Mouse (Mus musculus) layer of hippocampus, postnatal 36 days (tissue): ENCODE measurements at regions not wholly inside any gene's neighbourhood (a gene's known extent, or its start where the extent isn't known, plus 50 kb on each side); places are given as distances from the start of the nearest gene placed in this dataset.

Source experiments
- DNase-seq, 2 experiments: peaks; one replicate each; pipeline ENCODE4 v3.0.0; 2022

DNA sequence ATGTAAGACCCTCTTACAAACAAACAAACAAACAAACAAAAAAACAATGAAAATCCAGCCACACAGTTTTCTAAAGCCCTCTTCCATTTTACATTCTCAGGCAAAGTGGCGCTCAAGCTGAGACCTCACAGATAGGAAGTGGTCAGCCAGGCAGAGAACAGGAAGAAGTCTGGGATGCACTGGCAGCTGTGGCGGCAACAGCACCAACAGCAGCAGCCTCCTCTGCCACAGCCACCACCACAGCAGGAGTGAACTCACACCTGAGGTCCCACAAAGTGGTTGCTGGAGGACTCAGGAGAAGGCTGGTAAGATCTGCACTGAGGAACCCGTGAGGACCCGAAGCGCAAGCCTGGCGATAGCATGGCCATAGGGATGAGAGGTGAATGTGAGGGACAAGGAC is 156.3 kb downstream of the Grm4 start:
- DNase-seq, result no peak

DNA sequence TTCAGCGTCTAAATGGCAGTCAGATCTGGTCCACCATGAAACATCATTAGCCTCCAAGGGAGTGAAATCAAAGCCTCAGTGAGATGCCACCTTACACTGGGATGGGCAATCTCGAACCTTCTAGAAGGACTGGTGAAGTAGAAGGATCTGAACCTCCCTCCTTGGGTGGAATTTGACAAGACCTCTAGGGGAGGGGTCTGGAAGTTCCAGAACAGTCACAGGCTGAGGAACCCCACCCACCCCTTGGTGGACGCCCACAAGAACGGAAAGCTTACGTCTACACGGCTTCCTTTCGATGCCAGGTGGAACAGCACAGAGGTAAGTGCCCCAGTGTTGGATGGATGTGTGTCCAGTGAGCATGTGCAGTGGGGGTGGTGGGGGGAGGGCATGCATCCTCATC is 156.9 kb downstream of the Grm4 start:
- DNase-seq, result no peak

DNA sequence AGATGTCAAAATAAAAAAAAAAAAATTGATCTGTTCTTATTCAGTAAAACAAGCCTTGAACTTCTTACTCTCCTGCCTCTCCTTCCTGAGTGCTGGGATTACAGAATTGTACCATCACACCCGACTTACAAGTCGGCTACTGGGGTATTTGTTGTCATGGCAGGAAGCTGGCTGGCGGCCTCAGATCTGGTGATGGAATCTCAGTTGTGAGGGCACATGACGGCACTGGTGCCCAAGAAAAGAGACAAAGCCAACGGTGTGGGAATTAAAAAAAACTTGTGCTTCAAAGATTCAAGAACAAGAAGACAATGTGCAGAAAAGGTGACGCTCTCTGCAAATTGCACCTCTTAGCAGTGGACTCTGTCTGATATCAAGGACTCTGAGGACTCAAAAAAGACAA is 157.3 kb downstream of the Grm4 start:
- DNase-seq, result no peak

DNA sequence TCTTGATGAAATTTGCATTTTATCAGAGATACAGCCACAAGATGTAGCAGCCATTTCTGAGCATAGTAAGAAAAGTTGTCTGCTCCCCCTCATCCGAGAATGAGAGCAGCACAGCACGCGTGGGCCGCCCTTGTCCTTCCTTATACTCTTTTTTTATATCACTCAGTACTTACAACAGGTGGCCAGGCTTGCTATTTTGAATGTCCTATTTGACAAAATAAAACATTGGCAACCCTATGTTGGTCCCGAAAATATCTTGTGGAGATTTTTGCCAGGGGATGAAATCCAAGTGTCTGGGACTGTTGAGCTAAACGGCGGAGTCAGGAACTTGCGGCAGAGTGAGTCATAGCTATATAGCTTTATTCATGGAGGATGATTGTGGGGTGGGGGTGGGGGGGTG is 158.0 kb upstream of the Lemd2 start:
- DNase-seq, result no peak

DNA sequence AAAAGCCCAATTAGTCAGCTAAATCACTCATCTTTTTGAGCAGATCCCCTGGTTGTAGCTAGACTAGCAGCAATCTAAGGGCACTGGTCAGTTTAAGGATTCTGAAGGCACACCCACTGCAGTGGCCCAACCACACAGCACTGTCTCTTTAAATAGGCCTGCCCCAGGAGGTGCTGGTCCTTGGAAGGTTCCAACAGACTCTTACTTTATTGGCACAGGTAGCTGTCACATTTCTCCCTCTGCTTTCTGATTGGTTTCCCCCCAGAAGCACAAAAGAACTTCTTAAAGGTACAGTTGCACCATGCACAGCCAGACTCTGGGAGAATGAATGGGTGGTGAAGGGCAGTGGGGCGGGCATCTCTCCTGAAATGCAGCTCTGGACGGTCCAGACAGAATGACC is 157.1 kb upstream of the Lemd2 start:
- DNase-seq, result no peak

DNA sequence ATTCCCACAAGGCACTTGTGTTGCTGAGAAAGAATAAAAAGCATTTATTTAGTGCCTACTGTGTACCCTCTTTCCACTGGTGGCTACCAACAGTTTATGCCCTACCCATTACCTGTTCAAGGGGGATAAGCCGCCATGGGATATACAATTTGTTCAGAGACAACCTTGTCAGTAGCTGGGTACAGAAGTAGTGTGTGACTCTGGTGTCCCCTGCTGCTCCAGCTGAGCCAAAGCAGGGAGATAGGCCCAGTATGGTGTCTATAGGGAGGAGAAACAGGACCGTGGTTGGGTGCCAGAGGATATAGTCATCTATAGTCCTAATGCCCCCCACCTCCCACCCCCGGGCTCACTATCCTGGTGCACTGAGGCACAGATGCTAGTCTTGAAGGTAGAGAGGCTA is 152.6 kb upstream of the Lemd2 start:
- DNase-seq, result no peak

DNA sequence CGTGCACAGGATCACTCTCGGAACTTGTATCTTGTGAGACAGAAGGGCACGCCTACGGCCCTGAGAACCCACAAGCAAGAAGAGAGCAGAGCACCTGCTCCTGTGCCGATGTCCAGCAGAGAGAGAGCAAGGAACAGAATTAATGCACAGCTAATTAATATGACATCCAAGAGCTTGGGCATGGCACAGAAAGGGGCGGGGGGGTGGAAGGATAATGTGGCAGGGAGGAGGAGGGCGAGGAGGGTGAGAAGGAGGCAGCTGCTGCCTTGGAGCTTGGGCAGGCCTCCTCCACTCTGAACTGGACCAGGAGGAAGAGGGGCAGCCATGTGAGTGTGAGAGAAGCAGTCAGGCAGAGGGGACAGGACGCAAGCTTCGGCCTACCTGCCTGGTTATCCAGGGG is 151.4 kb upstream of the Lemd2 start:
- DNase-seq, result no peak

DNA sequence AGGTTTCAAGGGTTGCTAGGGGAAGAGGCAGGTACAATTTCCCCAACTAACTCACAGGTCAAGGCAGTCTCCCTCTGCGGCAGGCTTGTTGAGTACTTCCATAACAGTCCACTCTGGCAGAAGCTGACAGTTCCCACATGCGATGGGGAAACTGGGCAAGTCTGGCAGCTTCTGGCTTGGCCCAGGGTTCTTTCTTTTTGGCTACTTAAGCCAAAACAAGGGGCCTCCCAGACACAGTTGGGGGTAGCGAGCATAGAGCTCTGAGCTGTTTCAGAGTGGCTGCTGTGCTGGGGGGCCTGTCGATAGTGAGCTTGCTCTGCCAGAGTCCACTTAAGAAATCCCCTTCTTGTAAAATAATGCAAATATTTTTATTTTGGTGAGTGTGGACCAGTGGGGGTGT is 150.8 kb upstream of the Lemd2 start:
- no peak for DNase-seq

DNA sequence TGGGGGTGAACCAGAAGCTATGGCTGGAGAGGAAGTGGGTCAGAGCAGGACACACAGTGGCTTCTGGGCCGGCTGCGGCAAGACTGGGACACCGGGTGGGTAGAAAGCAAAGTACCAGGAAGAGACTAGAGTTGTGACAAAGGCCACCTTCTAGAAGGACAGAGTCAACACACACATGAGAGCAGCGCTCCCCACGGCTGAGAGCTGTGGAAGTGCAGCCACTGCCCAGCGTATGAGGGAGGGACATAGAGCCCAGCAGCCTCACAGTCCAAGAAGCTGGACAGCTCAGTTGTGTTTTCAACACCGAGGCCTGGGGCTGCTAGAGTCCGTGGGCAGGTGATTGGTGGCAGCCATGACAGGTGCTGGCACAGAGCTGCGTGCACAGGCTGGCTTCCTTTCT is 145.6 kb upstream of the Lemd2 start:
- DNase-seq, result no peak

DNA sequence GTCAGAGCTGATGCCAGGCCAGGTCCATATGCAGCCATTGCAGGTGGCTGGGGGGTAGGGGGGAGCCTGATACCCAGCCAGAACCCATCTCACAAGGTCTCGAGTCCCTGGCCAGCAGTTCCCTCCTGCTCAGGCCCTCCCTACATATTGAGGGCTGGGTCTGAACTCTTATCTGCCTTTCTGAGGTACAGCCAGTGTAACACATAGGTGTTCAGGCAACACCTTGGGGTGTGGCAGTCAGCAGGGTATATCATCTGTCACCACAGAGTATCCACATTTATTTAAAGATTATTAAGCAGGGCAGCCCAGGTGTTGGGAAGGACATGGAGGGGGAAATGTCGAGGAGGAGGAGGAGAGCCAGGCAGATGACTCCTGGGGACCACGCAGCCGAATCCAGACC is 145.2 kb upstream of the Lemd2 start:
- no peak for DNase-seq

DNA sequence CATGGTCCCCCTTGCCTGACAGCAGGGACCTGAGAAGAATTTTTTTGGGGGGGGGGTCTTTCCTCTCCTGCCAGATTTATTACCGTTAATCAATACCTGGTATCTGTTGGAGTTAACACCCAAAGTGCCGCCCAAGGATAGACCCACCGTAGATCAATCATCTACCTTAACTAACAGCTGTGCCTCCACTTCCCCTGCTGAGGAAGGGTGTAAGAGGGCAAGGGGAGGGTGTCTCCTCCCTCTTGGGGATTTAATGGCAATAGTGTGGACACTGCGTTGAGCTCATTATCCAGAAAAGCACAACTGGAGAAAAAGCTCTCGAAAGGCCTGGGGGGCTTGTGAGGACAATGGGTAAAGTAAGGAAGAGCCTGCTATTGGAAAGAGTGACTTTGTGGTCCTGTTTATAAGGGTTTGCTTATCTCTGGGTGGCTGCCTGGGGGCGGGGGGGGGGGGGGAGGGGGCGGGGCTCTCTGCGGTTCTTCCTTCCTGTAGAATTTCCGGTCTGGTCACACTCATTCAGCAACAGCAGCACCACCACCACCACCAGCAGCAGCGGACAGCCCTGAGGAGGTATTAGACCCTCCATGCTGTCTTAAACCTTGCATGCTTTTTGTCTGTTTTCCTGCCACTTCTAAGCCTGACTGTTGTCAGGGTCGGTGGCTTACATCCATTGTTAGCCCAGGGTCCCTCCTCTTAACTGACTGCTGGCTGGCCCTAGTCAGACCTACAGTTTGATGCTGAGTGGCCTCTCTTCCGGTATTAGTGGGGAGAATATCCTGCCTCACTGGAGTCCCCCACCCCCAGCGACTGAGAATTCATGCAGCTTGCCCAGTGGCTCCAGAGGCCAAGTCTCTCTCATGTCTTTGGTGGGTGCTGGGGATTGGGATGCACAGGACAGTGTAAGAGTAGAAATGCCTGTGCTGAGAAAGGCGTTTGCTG is 138.0 kb upstream of the Lemd2 start:
- DNase-seq, result no peak

DNA sequence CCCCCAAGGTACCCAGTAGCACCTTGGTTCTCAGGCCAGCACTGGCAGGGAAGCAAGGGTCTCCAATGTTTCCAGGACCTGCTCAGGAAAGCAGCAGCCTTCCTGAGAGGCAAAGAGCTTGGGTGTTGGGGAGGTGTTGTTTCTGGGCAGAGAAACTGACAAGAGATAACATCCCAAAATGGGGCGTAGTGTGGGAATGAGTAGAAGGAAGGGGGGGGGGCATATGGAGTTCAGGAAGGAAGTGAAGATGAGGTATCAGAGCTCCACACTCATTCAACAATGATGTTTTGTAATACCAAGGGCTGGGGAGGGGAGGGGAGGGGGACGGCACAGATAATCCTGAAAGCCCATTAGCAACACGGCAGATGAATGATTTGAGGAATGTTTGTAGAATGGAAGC is 135.6 kb upstream of the Lemd2 start:
- no peak for DNase-seq

DNA sequence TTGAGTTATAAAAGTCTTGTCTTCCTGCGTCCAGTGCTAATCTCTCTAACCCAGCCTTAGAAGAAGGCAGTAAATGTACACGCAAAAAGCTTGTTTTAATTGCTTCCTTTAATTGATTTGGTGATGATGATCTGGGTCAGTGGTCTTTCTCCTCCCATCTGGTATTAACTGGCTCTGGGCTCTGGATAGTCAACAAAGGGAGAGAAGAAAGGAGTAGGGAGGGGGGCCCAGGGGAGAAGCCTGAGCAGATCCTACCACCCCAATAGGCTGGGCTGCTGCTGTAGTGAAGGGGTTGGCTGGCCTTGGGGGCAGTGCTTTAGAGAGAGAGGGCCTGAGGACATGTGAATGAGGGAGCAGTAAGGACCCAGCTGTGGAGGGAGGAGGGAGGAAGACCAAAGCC is 135.0 kb upstream of the Lemd2 start:
- no peak for DNase-seq

DNA sequence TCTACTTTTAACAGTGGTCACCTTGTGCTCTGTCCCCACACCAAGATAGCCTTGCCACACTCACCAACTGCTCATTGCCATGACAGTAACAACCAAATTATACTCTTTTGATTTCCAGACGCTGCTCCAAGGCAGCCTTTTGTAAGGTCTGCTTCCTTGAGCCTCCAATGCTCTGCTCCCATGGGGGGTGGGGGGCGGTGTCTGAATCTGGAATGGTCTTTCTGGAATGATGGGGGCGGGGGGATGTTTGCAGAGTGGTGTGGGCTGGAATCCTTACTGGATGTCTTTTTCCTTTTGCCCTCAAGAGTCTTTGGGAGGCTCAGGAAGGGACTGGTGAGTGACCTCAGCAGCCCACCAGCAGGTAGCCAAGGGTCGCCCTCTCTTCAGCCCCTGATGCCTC is 131.4 kb upstream of the Lemd2 start:
- DNase-seq, result no peak

DNA sequence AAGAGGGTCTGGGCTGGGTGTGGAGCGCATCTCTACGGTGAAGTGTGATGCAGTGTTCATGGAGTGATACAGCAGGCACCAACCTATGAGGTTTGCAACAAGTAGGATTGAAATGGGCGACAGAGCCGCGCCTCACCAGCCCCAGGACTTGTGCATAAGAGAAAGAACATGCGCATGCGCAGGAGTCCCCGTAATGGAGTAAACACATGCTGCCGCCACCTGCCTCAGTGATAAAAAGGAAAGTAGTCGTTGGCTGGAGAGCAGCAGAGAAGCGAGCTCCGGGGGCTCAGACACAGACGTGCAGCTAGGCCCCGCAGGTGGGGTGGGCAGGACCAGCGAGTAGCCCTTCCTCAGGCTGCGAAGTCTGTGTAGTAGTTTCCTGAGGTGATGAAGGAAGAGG is 129.3 kb upstream of the Lemd2 start:
- peak; percentile 77 to 78 for DNase-seq

DNA sequence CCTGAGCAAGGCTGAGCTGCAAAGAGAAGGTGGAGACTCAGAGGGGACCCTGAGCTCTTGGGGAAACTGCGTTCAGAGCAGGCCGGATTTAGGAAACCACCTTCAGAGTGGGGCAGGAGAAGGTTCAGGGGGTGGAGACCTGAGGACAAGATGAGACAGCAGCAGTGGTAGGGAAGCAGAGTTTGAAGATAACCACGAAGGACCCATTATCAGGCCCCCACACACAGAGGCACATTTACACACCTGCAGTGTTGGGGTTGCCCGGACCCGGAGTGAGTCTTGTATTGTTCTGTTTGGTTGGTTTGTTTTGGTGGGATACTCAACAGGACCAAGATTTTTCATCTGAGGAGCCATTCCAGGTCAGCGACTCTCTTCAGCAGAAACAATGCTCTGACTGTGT is 128.9 kb upstream of the Lemd2 start:
- DNase-seq, result no peak

DNA sequence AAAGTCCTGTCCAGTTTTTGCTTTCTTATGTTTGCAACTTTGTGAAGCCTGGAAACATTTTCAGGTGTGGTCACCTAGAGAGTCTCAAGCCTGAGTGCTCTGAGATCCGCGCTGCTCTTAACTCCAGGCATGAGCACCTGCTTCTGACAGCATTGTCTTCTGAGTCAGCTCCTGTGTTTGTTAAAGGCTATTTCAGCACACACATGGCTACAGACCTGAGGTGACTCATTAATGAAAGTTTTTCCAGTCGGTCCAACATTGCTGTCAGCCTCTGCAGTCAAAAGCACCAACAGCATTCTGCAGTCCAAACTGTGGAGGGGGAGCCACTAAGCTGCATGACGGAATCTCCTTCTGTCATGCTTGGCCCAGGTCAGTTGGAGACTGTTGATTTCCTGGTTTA is 127.8 kb upstream of the Lemd2 start:
- DNase-seq, result no peak

DNA sequence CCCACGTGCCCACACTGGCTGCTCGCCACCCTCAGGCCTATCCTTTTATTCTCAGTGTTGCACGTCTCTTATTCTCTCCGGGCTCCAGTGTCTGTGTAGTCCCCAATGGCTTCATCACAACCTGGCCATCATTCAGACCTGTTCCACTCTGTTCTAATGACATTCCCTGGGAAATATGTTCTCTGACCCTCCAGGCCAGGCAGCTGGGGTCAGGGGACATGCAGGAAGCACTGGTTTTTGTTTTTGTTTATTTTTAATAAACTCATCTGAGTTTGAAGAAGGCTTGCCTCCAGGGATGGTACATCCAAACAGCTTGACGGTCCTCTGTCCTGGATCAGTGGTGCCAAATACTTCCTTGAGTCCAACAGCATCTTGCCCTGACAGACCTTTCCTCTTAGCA is 127.4 kb upstream of the Lemd2 start:
- no peak for DNase-seq

DNA sequence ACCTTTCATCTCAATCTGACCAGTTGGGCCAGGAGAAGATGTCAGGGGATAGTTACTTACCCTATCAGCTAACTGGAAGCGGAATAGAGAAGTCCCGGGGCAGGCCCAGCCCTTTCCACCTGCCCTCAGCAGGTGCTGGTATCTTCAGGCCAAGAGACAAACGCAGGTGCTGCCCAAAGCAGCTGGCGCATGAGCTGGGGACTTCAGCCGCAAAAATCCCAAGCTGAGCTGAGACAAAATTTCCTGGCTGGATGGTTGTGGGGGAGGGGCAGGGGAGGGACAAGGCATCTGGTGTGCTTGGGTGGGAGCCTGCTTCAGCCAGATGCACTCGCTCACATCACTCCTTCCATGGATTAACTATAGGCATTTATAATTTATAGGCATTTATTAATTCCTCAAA is 125.5 kb upstream of the Lemd2 start:
- no peak for DNase-seq

DNA sequence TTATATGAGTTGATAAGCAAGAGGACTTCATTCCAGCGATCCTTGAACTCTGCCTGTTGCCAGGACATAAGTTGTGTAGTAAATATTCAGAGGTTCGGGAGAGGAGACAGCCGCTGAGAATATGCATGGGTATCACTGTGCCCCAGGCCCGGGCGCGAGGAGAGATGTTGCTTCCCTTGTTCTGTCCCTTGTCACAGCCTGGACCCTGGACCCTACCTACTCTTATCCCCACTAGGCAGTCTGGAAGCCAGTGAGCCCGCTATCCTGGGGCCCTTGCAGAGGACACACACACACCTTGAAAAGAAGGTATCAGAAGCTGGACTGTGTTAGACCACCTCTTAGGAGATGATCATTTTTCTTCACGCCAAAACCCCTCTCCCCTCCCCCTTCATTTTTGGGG is 124.9 kb upstream of the Lemd2 start:
- DNase-seq, result no peak

DNA sequence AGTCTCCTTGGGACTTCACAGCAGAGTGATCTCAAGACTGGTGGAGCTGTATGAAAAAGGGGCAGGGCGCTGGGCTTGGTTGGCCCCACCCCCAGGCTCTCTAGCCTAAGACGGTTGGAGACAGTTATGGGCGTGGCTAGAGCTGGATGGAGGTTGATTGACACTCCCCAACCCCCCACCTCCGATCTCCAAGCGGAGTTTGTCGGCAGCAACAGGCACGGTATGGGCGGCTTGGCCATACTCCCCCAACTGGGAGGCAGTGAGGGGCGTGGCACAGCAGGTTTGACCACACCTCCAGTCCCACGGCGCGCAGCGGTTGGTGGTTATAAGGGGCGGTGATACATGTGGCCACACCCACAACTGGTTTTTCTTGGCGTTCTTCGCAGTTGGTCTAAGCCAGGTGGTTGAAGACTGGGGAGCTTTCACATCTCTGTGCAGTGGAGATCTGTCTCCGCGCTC is 120.8 kb upstream of the Lemd2 start:
- peak in 1 of 2 experiments; percentile 56 for DNase-seq

DNA sequence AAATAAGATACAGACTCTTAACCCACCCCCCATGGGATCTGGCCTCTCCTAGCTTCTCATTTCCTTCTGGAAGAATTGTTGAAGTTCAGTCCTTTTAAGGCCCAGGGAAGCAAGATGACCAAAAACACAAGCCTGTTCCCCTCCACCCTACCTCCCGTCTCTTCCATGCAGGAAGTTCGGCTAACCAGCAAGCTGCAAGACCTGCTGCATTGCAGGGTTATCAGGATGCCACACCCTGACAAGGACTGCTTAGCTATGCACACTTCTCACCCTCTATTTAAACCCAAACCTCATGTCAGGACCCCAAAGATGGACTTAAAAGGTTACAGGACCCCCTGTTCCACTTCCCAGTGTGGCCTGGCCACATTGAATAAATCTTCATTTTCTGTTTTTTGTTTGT is 119.2 kb upstream of the Lemd2 start:
- no peak for DNase-seq

DNA sequence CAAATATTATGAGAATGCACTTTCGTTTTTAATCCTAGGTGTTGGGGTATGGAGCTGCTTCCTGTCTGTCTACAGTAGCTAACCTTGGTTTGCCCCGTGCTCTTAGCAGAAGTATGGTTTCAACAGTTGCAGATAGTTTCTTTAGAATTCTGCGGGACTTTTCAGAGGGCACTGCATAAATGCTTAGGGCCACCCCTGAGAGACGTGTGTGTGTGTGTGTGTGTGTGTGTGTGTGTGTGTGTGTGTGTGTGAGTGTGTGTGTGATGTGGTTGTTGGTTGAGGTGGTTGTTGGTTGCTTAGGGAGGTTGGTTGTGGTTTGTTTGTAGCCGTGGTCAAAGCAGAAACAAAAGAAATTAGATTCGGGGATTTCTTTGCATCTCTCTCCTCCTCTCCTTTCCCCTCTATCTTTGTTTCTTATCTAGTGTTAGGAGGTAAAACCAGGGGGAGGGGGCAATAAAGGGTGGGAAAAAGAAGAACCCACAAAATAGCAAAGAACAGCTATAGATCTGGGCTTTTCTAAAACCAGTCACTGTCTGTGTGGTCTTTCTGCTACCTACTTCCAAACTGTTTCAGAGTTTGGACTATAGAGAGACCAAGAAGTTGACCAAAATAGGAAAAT is 118.7 kb upstream of the Lemd2 start:
- DNase-seq, result no peak

DNA sequence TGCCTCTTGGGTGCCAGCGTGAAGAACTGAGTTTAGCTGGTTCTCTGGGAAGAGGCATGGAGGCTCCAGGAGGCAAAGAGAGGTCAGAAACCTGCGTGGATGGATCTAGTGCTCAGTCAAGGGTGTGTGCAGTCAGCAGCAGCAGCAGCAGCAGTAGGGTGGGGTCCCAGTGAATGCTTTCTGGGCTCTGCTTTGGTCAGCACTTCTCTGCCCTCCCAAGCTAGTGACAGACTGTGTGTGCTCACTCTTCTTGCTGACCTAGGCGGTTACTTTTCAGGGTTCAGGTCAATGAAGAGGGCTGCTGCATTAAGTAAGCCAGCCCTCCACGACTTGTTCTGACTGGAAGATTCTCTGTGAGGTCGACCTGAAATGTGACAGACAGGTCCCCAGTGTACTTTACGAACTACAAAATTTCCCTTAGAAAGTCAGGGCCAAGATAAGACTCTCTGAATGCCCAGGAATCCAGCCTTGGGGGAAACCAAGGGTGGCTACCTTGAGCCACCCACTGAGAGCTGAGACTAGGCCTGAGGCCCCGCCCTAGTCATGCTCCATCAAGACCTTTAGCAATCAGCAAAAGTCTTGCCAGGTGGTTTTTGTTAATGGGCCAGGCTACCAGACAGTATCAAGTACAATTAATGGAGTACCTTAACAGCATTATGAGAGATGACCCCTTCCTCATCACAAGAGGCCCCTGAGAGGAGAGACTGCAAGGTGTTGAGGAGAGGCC is 114.9 kb upstream of the Lemd2 start:
- DNase-seq, result no peak
